In the genomic region with DNA sequence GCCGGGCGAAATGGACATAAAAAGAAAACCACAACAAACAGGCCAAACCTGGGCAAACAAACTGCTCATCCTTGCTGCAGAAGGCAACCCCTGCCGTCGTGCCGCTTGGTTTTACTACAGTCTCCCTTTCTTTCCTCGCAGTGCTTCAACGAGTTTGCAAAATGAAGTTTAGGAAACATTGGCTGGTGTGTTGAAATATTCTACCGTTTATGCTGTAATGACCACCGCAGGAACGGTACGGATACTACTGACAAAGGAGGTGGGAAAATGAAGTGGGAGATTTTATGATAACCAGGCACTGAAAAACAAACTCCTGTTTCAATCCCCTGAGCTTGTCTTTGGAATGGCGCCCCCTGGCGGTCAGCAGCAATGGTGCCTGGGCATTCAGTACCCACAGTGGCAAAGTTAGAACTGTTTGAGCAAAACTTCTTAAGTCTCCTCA, we compare ENCODE assay signal across 8 mouse cellular contexts. TPM values are rescaled to one million over a fixed set of nuclear protein-coding genes. Genes with fewer than 3 reads are reported as not detected.
DNase-seq lines count a peak whose midpoint lies in the region; ATAC-seq and TF ChIP-seq lines count a peak whose summit lies in the region.

Gene Irak3 (minus strand): TSS at position 170 of the 442 bp plus-strand sequence.

- DNase-seq in A20 (ENCODE audit: low read depth, low spot score), result peak; percentile 65
- DNase-seq in embryonic facial prominence, embryonic 14.5 days (ENCODE audit: low spot score), result peak; percentile 86
- DNase-seq in heart, embryonic 10.5 days (ENCODE audit: low spot score), result peak; percentile 85
- DNase-seq in liver, embryonic 11.5 days (ENCODE audit: low spot score), result peak; percentile 79
- DNase-seq in splenic B cell, adult 2 months (ENCODE audit: low read depth, low spot score), result peak; percentile 89

- H3K4me1 ChIP-seq in bone marrow, adult 2 months (ENCODE audit: control insufficient read depth, insufficient read depth, low read length), result peaks cover 5% of the 10 kb centered on the region; the same call in 1 of the 2 replicates
- no peaks in the 10 kb centered on the region for H3K4me1 ChIP-seq in embryonic facial prominence, embryonic 14.5 days (ENCODE audit: control insufficient read depth, insufficient read depth, low read length)
- peaks cover 8% of the 10 kb centered on the region for H3K4me1 ChIP-seq in heart, embryonic 10.5 days
- H3K4me1 ChIP-seq in kidney, embryonic 14.5 days (ENCODE audit: control insufficient read depth, insufficient read depth, low read length), result 0 out of 2 replicates have a peak, but pooled peaks cover 8% of the 10 kb centered on the region
- no peaks in the 10 kb centered on the region; the same call in none of the 2 replicates for H3K4me1 ChIP-seq in liver, embryonic 11.5 days (replicated peaks; ENCODE audit: control insufficient read depth, insufficient read depth, low read length)

- H3K4me2 ChIP-seq in embryonic facial prominence, embryonic 14.5 days (ENCODE audit: low read depth, low read length), result peak within 1 kb of the TSS; percentile 93
- H3K4me2 ChIP-seq in kidney, embryonic 14.5 days (replicated peaks; ENCODE audit: low read depth, low read length), result peak within 1 kb of the TSS; percentile 93
- H3K4me2 ChIP-seq in liver, embryonic 11.5 days, result peak within 1 kb of the TSS; percentile 99
- peak within 1 kb of the TSS; percentile 76 for H3K4me2 ChIP-seq in myocyte (ENCODE audit: low read depth)

- H3K36me3 ChIP-seq in embryonic facial prominence, embryonic 14.5 days (ENCODE audit: control insufficient read depth, insufficient read depth, low read length), result no peaks in the 10 kb centered on the region
- H3K36me3 ChIP-seq in heart, embryonic 10.5 days, result no peaks in the 10 kb centered on the region
- no peaks in the 10 kb centered on the region for H3K36me3 ChIP-seq in kidney, embryonic 14.5 days (ENCODE audit: control insufficient read depth, insufficient read depth, low read length)
- no peaks in the 10 kb centered on the region for H3K36me3 ChIP-seq in liver, embryonic 11.5 days (ENCODE audit: control insufficient read depth, insufficient read depth, low read length)
- H3K36me3 ChIP-seq in myocyte (ENCODE audit: control insufficient read depth, insufficient read depth), result no peaks in the 10 kb centered on the region
- 0 out of 2 replicates have a peak, but pooled peaks cover 3% of the 10 kb centered on the region for H3K36me3 ChIP-seq in splenic B cell, adult 2 months (ENCODE audit: control insufficient read depth, insufficient read depth, low read length, poor library complexity, severe bottlenecking)

- no peaks in the 10 kb centered on the region for H3K79me2 ChIP-seq in myocyte (ENCODE audit: control insufficient read depth, insufficient read depth)

- H3K27me3 ChIP-seq in embryonic facial prominence, embryonic 14.5 days (replicated peaks; ENCODE audit: control insufficient read depth, insufficient read depth, low read length), result 0 out of 2 replicates have a peak, but pooled peaks cover 9% of the 10 kb centered on the region
- peaks cover 40% of the 10 kb centered on the region for H3K27me3 ChIP-seq in heart, embryonic 10.5 days (ENCODE audit: insufficient read depth, poor library complexity, severe bottlenecking)
- H3K27me3 ChIP-seq in kidney, embryonic 14.5 days (ENCODE audit: control insufficient read depth, insufficient read depth, low read length), result peaks cover 5% of the 10 kb centered on the region; the same call in 1 of the 2 replicates
- peaks cover 11% of the 10 kb centered on the region for H3K27me3 ChIP-seq in liver, embryonic 11.5 days (replicated peaks; ENCODE audit: control insufficient read depth, insufficient read depth, low read length)
- H3K27me3 ChIP-seq in myocyte (ENCODE audit: control insufficient read depth, insufficient read depth, insufficient read length), result no peaks in the 10 kb centered on the region
- no peaks in the 10 kb centered on the region for H3K27me3 ChIP-seq in splenic B cell, adult 2 months (ENCODE audit: control insufficient read depth, insufficient read depth, low read length, poor library complexity, severe bottlenecking)

- TF ChIP-seq CTCF in bone marrow, adult 2 months (IDR thresholded peaks at IDR 0.05; ENCODE audit: control insufficient read depth, insufficient read depth, low read length), result peak; percentile 94

- WGBS in bone marrow, adult 2 months, result under 1% methylated on average over 13 of the region's 13 CpGs
- 2% methylated on average over 13 of the region's 13 CpGs for WGBS in embryonic facial prominence, embryonic 14.5 days
- WGBS in heart, embryonic 10.5 days, result 2% methylated on average over 13 of the region's 13 CpGs
- 3% methylated on average over 13 of the region's 13 CpGs for WGBS in kidney, embryonic 14.5 days
- WGBS in liver, embryonic 11.5 days, result 1% methylated on average over 13 of the region's 13 CpGs

- peak within 1 kb of the TSS; percentile 78 for H3K27ac ChIP-seq in bone marrow, adult 2 months (ENCODE audit: control insufficient read depth, insufficient read depth, low read depth, low read length, poor library complexity)
- 0 out of 2 replicates have a peak within 1 kb of the TSS, but pooled peaks have one; percentile 24 for H3K27ac ChIP-seq in embryonic facial prominence, embryonic 14.5 days (replicated peaks; ENCODE audit: low read depth, low read length)
- H3K27ac ChIP-seq in heart, embryonic 10.5 days, result peak within 1 kb of the TSS; percentile 43
- no peak within 1 kb of the TSS for H3K27ac ChIP-seq in kidney, embryonic 14.5 days (ENCODE audit: low read depth, low read length)
- H3K27ac ChIP-seq in liver, embryonic 11.5 days (ENCODE audit: low read depth, low read length), result no peak within 1 kb of the TSS

- no peak within 1 kb of the TSS for H3ac ChIP-seq in myocyte (ENCODE audit: control insufficient read depth, insufficient read length)

- ATAC-seq in embryonic facial prominence, embryonic 14.5 days (ENCODE audit: low read depth), result peak; percentile 56
- ATAC-seq in kidney, embryonic 14.5 days (ENCODE audit: low FRiP score, low TSS enrichment), result no peak
- ATAC-seq in liver, embryonic 11.5 days (replicated peaks; ENCODE audit: low FRiP score), result peak; percentile 72

- H3K4me3 ChIP-seq in bone marrow, adult 2 months (replicated peaks; ENCODE audit: control insufficient read depth, low read depth, low read length), result peak within 1 kb of the TSS; percentile 75
- H3K4me3 ChIP-seq in embryonic facial prominence, embryonic 14.5 days (ENCODE audit: low read depth, low read length), result peak within 1 kb of the TSS; percentile 57
- peak within 1 kb of the TSS; percentile 68 for H3K4me3 ChIP-seq in heart, embryonic 10.5 days
- H3K4me3 ChIP-seq in kidney, embryonic 14.5 days (ENCODE audit: low read length), result peak within 1 kb of the TSS; percentile 51
- H3K4me3 ChIP-seq in liver, embryonic 11.5 days (ENCODE audit: low read depth, low read length), result peak within 1 kb of the TSS; percentile 64
- H3K4me3 ChIP-seq in myocyte, result peak within 1 kb of the TSS; percentile 24

- peak within 1 kb of the TSS; percentile 67 for H3K9ac ChIP-seq in embryonic facial prominence, embryonic 14.5 days (ENCODE audit: low read depth, low read length)
- H3K9ac ChIP-seq in kidney, embryonic 14.5 days (ENCODE audit: low read depth, low read length), result peak within 1 kb of the TSS; percentile 53
- peak within 1 kb of the TSS; percentile 58 for H3K9ac ChIP-seq in liver, embryonic 11.5 days (ENCODE audit: low read depth, low read length)

- H3K9me3 ChIP-seq in embryonic facial prominence, embryonic 14.5 days (ENCODE audit: control insufficient read depth, low read length), result no peaks in the 10 kb centered on the region
- H3K9me3 ChIP-seq in heart, embryonic 10.5 days, result no peaks in the 10 kb centered on the region
- H3K9me3 ChIP-seq in kidney, embryonic 14.5 days (ENCODE audit: control insufficient read depth, low read length), result no peaks in the 10 kb centered on the region
- no peaks in the 10 kb centered on the region for H3K9me3 ChIP-seq in liver, embryonic 11.5 days (ENCODE audit: control insufficient read depth, low read length)

- TF ChIP-seq POLR2A in bone marrow, adult 2 months (IDR thresholded peaks at IDR 0.05; ENCODE audit: borderline replicate concordance, control insufficient read depth, low read depth, low read length), result no peak
- no peak for TF ChIP-seq POLR2A in myocyte (IDR thresholded peaks at IDR 0.05; ENCODE audit: insufficient read length, low read depth)

TF ChIP-seq in myocyte, 11 proteins besides CTCF, POLR2A, EP300 and RAD21:
- TF ChIP-seq POLR2AphosphoS2 (IDR thresholded peaks at IDR 0.05; ENCODE audit: insufficient read length, low read depth) (no peak), REST (IDR thresholded peaks at IDR 0.05; ENCODE audit: insufficient read depth, insufficient read length) (no peak), TCF3 (IDR thresholded peaks at IDR 0.05; ENCODE audit: insufficient read length, low read depth) (no peak), SRF (IDR thresholded peaks at IDR 0.05; ENCODE audit: control insufficient read depth, insufficient read length, low read depth) (no peak), MAX (IDR thresholded peaks at IDR 0.05; ENCODE audit: low read depth) (no peak), MYOG (IDR thresholded peaks at IDR 0.05; ENCODE audit: control insufficient read depth in 1 of 3, insufficient read depth in 1 of 3, insufficient read length in 2 of 3, low read depth in 2 of 3) (no peak), MYOD1 (IDR thresholded peaks at IDR 0.05; ENCODE audit: control insufficient read depth in 1 of 3, insufficient read length in 2 of 3, low read depth in 2 of 3) (no peak), E2F4 (IDR thresholded peaks at IDR 0.05; ENCODE audit: insufficient read depth) (no peak), USF1 (IDR thresholded peaks at IDR 0.05; ENCODE audit: low read depth) (no peak), CEBPB (IDR thresholded peaks at IDR 0.05; ENCODE audit: insufficient read depth, poor library complexity, severe bottlenecking) (no peak), TCF12 (IDR thresholded peaks at IDR 0.05; ENCODE audit: insufficient read depth, poor library complexity, severe bottlenecking) (no peak)

RNA-seq across cellular contexts. Expression of gene Irak3, which starts in this region (rescaled TPM):
- polyA plus RNA-seq in bone marrow, adult 2 months (2011; ENCODE audit: insufficient read depth, insufficient read length, low replicate concordance, missing spikeins), result 4.1 and 14.3 TPM in 2 replicates
- polyA plus RNA-seq in embryonic facial prominence, embryonic 14.5 days (2014; fragmentation: Nextera tagmentation; extraction: Ambion mirVana), result 4.1 and 4.2 TPM in 2 replicates
- 0.22 and 0.24 TPM in 2 replicates for polyA plus RNA-seq in heart, embryonic 10.5 days (2016; fragmentation: Nextera tagmentation; extraction: Ambion mirVana)
- 0.74 and 0.80 TPM in 2 replicates for polyA plus RNA-seq in kidney, embryonic 14.5 days (2014; fragmentation: Nextera tagmentation; extraction: Ambion mirVana)
- 0.57 and 0.67 TPM in 2 replicates for polyA plus RNA-seq in liver, embryonic 11.5 days (2014; fragmentation: Nextera tagmentation; extraction: Ambion mirVana)
- polyA plus RNA-seq in myocyte (2012; fragmentation: generic; extraction: Trizol), result 0.26 TPM

Comparison
In these comparisons a context has a peak if more than half of its experiments do, and no peak if none do; other contexts are left out.
1. Peak in DNase-seq, H3K4me3 ChIP-seq and H3K27ac ChIP-seq in heart, embryonic 10.5 days; RNA of the gene not detected or under 1 TPM.
2. Peak in DNase-seq, ATAC-seq, H3K4me3 ChIP-seq, H3K9ac ChIP-seq and H3K4me2 ChIP-seq in liver, embryonic 11.5 days; RNA of the gene not detected or under 1 TPM.
3. H3K27ac ChIP-seq: peak in bone marrow, adult 2 months (single experiment) and embryonic facial prominence, embryonic 14.5 days (single experiment); none in kidney, embryonic 14.5 days (single experiment) and liver, embryonic 11.5 days (single experiment).
4. H3K4me3 ChIP-seq: peak in every context shown above with its lines; median percentile 75 in bone marrow, adult 2 months; 68 in heart, embryonic 10.5 days; 64 in liver, embryonic 11.5 days; 57 in embryonic facial prominence, embryonic 14.5 days; 51 in kidney, embryonic 14.5 days; 24 in myocyte.
5. Peak in every context shown above with its lines, with median percentiles within 50 percentile points of each other: DNase-seq, H3K4me2 ChIP-seq and H3K9ac ChIP-seq.